Comparison of ENCODE assay signal across 12 mouse cellular contexts in genomic region chr6:116397621-116398020, GRCm38 (mm10). TPM values are rescaled to one million over a fixed set of nuclear protein-coding genes. Genes with fewer than 3 reads are reported as not detected.
DNase-seq lines count a peak whose midpoint lies in the region; ATAC-seq and TF ChIP-seq lines count a peak whose summit lies in the region.
"Had no signal": no experiment of that assay in that cellular context is flagged by ENCODE, and none has a peak within 500 bp of the region (broad histone marks: within the 10 kb centered on the region; RNA-seq: fewer than 3 reads in every experiment).

No protein-coding gene starts in this region.

- H3K4me3 ChIP-seq in neural tube, embryonic 11.5 days (ENCODE audit: low read depth, low read length), result no peak overlapping the region
- no peak overlapping the region for H3K4me3 ChIP-seq in forebrain, postnatal 0 days (ENCODE audit: low read depth, low read length)
- H3K4me3 ChIP-seq in midbrain, embryonic 12.5 days, result no peak overlapping the region
- H3K4me3 ChIP-seq: left cerebral cortex, adult 2 months; myocyte had no signal

- no peak overlapping the region for H3K4me2 ChIP-seq in neural tube, embryonic 11.5 days (ENCODE audit: low read depth)
- H3K4me2 ChIP-seq in forebrain, postnatal 0 days (ENCODE audit: low read depth), result no peak overlapping the region
- no peak overlapping the region for H3K4me2 ChIP-seq in midbrain, embryonic 12.5 days (replicated peaks)

- no peaks in the 10 kb centered on the region for H3K27me3 ChIP-seq in neural tube, embryonic 11.5 days (ENCODE audit: control insufficient read depth, insufficient read depth, low read length)
- H3K27me3 ChIP-seq in forebrain, postnatal 0 days (ENCODE audit: insufficient read depth, low read length), result no peaks in the 10 kb centered on the region
- no peaks in the 10 kb centered on the region for H3K27me3 ChIP-seq in midbrain, embryonic 12.5 days

- peak; percentile 66 for DNase-seq in neural tube, embryonic 11.5 days (ENCODE audit: low spot score)
- DNase-seq in neural tube, embryonic 10.5 days (ENCODE audit: extremely low spot score, low spot score), result no peak
- DNase-seq in forebrain, postnatal 0 days, result peak; percentile 7
- DNase-seq in retina, postnatal 1 day, result peak; percentile 85
- no peak for DNase-seq in right cerebral cortex, postnatal 4 days
- no peak for DNase-seq in layer of hippocampus, postnatal 14 days (ENCODE audit: low spot score in 2 of 2)
- DNase-seq in heart, postnatal 36 days, result no peak
- DNase-seq: kidney, postnatal 10 days; lung, postnatal 10 days had no signal

- H3K9ac ChIP-seq in neural tube, embryonic 11.5 days (ENCODE audit: low read length), result no peak overlapping the region
- no peak overlapping the region for H3K9ac ChIP-seq in forebrain, postnatal 0 days
- H3K9ac ChIP-seq in midbrain, embryonic 12.5 days (replicated peaks), result no peak overlapping the region

- H3K4me1 ChIP-seq in neural tube, embryonic 11.5 days (ENCODE audit: control insufficient read depth, insufficient read depth, low read length), result peaks cover 4% of the 10 kb centered on the region; the same call in 1 of the 2 replicates
- 0 out of 2 replicates have a peak, but pooled peaks cover 6% of the 10 kb centered on the region for H3K4me1 ChIP-seq in forebrain, postnatal 0 days (ENCODE audit: insufficient read depth)
- H3K4me1 ChIP-seq in midbrain, embryonic 12.5 days, result peaks cover 27% of the 10 kb centered on the region

- peak overlapping the region; percentile 72 for H3K27ac ChIP-seq in neural tube, embryonic 11.5 days (ENCODE audit: low read depth, low read length)
- H3K27ac ChIP-seq in forebrain, postnatal 0 days (ENCODE audit: low read depth, low read length), result 0 out of 2 replicates have a peak overlapping the region, but pooled peaks have one; percentile 1
- H3K27ac ChIP-seq in midbrain, embryonic 12.5 days (replicated peaks), result peak overlapping the region; percentile 71
- H3K27ac ChIP-seq: left cerebral cortex, adult 2 months had no signal

- intact Hi-C loops in heart, postnatal 36 days (cut with DNase I), result no loop called here

- WGBS in neural tube, embryonic 11.5 days, result 31% methylated on average over 6 of the region's 6 CpGs
- 12% methylated on average over 6 of the region's 6 CpGs for WGBS in forebrain, postnatal 0 days
- WGBS in midbrain, embryonic 12.5 days, result 17% methylated on average over 6 of the region's 6 CpGs

- H3K9me3 ChIP-seq in neural tube, embryonic 11.5 days (ENCODE audit: control insufficient read depth, low read length), result no peaks in the 10 kb centered on the region
- no peaks in the 10 kb centered on the region for H3K9me3 ChIP-seq in forebrain, postnatal 0 days (ENCODE audit: low read length)
- H3K9me3 ChIP-seq in midbrain, embryonic 12.5 days, result no peaks in the 10 kb centered on the region

- no peak for TF ChIP-seq CTCF in forebrain, postnatal 0 days (IDR thresholded peaks at IDR 0.05; ENCODE audit: low read depth)

- ATAC-seq in neural tube, embryonic 11.5 days (ENCODE audit: insufficient read depth, low FRiP score, low TSS enrichment), result peak; percentile 92
- ATAC-seq in forebrain, postnatal 0 days, result peak; percentile 36; the same call in 1 of the 2 replicates
- peak; percentile 92 for ATAC-seq in midbrain, embryonic 12.5 days (ENCODE audit: low FRiP score, low read depth)

- no peaks in the 10 kb centered on the region for H3K36me3 ChIP-seq in neural tube, embryonic 11.5 days (ENCODE audit: control insufficient read depth, insufficient read depth, low read length)
- H3K36me3 ChIP-seq in forebrain, postnatal 0 days (ENCODE audit: insufficient read depth), result 0 out of 2 replicates have a peak, but pooled peaks cover 7% of the 10 kb centered on the region
- H3K36me3 ChIP-seq in midbrain, embryonic 12.5 days, result peaks cover 11% of the 10 kb centered on the region

RNA-seq across cellular contexts. Expression of gene March8, which starts 59.8 kb away (rescaled TPM):
- polyA plus RNA-seq in neural tube, embryonic 11.5 days (2014; fragmentation: Nextera tagmentation; extraction: Ambion mirVana), result 38.8 and 41.6 TPM in 2 replicates
- total RNA-seq in forebrain, postnatal 0 days (2014; rRNA removed), result 92.3 and 117 TPM in 2 replicates
- 24.7 and 33.9 TPM in 2 replicates for polyA plus RNA-seq in forebrain, postnatal 0 days (2015; fragmentation: Nextera tagmentation; extraction: Ambion mirVana)
- polyA plus RNA-seq in midbrain, embryonic 12.5 days (2016; fragmentation: Nextera tagmentation; extraction: Ambion mirVana), result 54.6 and 65.9 TPM in 2 replicates
- 10 to 100 TPM; 69.2 to 73.9 TPM for total RNA-seq in layer of hippocampus, postnatal 14 days (2021)
- total RNA-seq in heart, postnatal 36 days (2021), result 10 to 100 TPM; 45.4 to 50.6 TPM

Comparison
In these comparisons a context has a peak if more than half of its experiments do, and no peak if none do; other contexts are left out.
1. DNase-seq: peak in neural tube, embryonic 11.5 days (single experiment), forebrain, postnatal 0 days (single experiment) and retina, postnatal 1 day (single experiment); none in neural tube, embryonic 10.5 days (single experiment), right cerebral cortex, postnatal 4 days (single experiment), layer of hippocampus, postnatal 14 days (0 of 2) and heart, postnatal 36 days (0 of 2).
2. ATAC-seq: peak in every context shown above with its lines; median percentile 92 in neural tube, embryonic 11.5 days; 92 in midbrain, embryonic 12.5 days; 36 in forebrain, postnatal 0 days.
3. H3K27ac ChIP-seq: peak in every context shown above with its lines; median percentile 72 in neural tube, embryonic 11.5 days; 71 in midbrain, embryonic 12.5 days; 1 in forebrain, postnatal 0 days.